Mouse (Mus musculus): ENCODE measurements around the gene Raet1e. TPM values are rescaled to one million over a fixed set of nuclear protein-coding genes. Genes with fewer than 3 reads are reported as not detected.
A peak's percentile ranks its signal among the peaks of the same experiment; 100 is the strongest.
"Not testable (repeated sequence)": the region's sequence is repeated elsewhere in the genome, so short reads cannot be mapped to it uniquely, and the experiment has no call there.

Gene Raet1e
- polyA plus RNA-seq, 1 experiment from 2014 or later: 5.7 TPM

GRCm38 (mm10) chr10:22172431-22173334 is 14.3 kb downstream of the Raet1e start:
- not testable (repeated sequence) for H3K9ac ChIP-seq; H3K36me3 ChIP-seq; H3K4me3 ChIP-seq (replicated peaks); H3K27ac ChIP-seq; H3K9me3 ChIP-seq; H3K27me3 ChIP-seq (replicated peaks); H3K4me1 ChIP-seq (replicated peaks)
- peak; percentile 43 for ATAC-seq
- H3K4me2 ChIP-seq (replicated peaks): peak overlapping the region; percentile 43
- 44% methylated on average over 4 of the region's 5 CpGs for WGBS

- peak overlapping the region; percentile 43 for H3K4me2 ChIP-seq (replicated peaks)
- not testable (repeated sequence) for H3K9me3 ChIP-seq; H3K4me1 ChIP-seq (replicated peaks); H3K36me3 ChIP-seq; H3K4me3 ChIP-seq (replicated peaks); H3K27ac ChIP-seq; H3K27me3 ChIP-seq (replicated peaks); H3K9ac ChIP-seq
- ATAC-seq: peak; percentile 76
- 17% methylated on average over 13 of the region's 17 CpGs for WGBS
Observed at GRCm38 (mm10) chr10:22173335-22174189, 15.2 kb downstream of the Raet1e start.

GRCm38 (mm10) chr10:22174190-22174487 is 15.8 kb downstream of the Raet1e start:
- H3K27me3 ChIP-seq (replicated peaks); H3K9me3 ChIP-seq; H3K4me3 ChIP-seq (replicated peaks); H3K9ac ChIP-seq; H3K27ac ChIP-seq; H3K4me2 ChIP-seq (replicated peaks); ATAC-seq; H3K36me3 ChIP-seq; H3K4me1 ChIP-seq (replicated peaks): not testable (repeated sequence)
- WGBS: 77% methylated on average over 2 of the region's 2 CpGs

- not testable (repeated sequence) for H3K4me1 ChIP-seq (replicated peaks); ATAC-seq; H3K27me3 ChIP-seq (replicated peaks); H3K4me3 ChIP-seq (replicated peaks); H3K9me3 ChIP-seq; H3K4me2 ChIP-seq (replicated peaks); H3K9ac ChIP-seq; H3K27ac ChIP-seq; H3K36me3 ChIP-seq
- 79% methylated on average over 2 of the region's 2 CpGs for WGBS
Observed at GRCm38 (mm10) chr10:22176515-22176914, 18.1 kb downstream of the Raet1e start.

GRCm38 (mm10) chr10:22191035-22191434 is 32.7 kb downstream of the Raet1e start:
- H3K4me2 ChIP-seq (replicated peaks); H3K9me3 ChIP-seq; H3K4me3 ChIP-seq (replicated peaks); H3K9ac ChIP-seq; H3K27ac ChIP-seq; H3K36me3 ChIP-seq; H3K27me3 ChIP-seq (replicated peaks); H3K4me1 ChIP-seq (replicated peaks): not testable (repeated sequence)
- ATAC-seq: peak; percentile 49; the same call in 1 of the 2 replicates
- WGBS: 7% methylated on average over 6 of the region's 10 CpGs

GRCm38 (mm10) chr10:22201352-22201751 is 43.0 kb downstream of the Raet1e start:
- not testable (repeated sequence) for H3K9ac ChIP-seq; ATAC-seq; H3K9me3 ChIP-seq; H3K4me1 ChIP-seq (replicated peaks); H3K27me3 ChIP-seq (replicated peaks); H3K27ac ChIP-seq; H3K4me3 ChIP-seq (replicated peaks); H3K4me2 ChIP-seq (replicated peaks); H3K36me3 ChIP-seq
- WGBS: 100% methylated on average over 1 of the region's 3 CpGs

- H3K27ac ChIP-seq; H3K27me3 ChIP-seq (replicated peaks); H3K4me2 ChIP-seq (replicated peaks); H3K36me3 ChIP-seq; H3K4me3 ChIP-seq (replicated peaks); H3K4me1 ChIP-seq (replicated peaks); H3K9ac ChIP-seq; H3K9me3 ChIP-seq: not testable (repeated sequence)
- ATAC-seq: peak; percentile 73
- no CpG with 5 or more reads among the region's 2 CpGs for WGBS
Observed at GRCm38 (mm10) chr10:22202784-22203583, 44.6 kb downstream of the Raet1e start.

- H3K27ac ChIP-seq; H3K9me3 ChIP-seq; H3K4me3 ChIP-seq (replicated peaks); H3K27me3 ChIP-seq (replicated peaks); H3K4me1 ChIP-seq (replicated peaks); H3K36me3 ChIP-seq; H3K9ac ChIP-seq; H3K4me2 ChIP-seq (replicated peaks); ATAC-seq: not testable (repeated sequence)
- WGBS: 48% methylated on average over 1 of the region's 1 CpGs
Observed at GRCm38 (mm10) chr10:22206443-22206842, 48.1 kb downstream of the Raet1e start.

GRCm38 (mm10) chr10:22212012-22212696 is 53.8 kb downstream of the Raet1e start:
- H3K9ac ChIP-seq; H3K4me2 ChIP-seq (replicated peaks); H3K9me3 ChIP-seq; H3K27me3 ChIP-seq (replicated peaks); H3K4me1 ChIP-seq (replicated peaks); H3K27ac ChIP-seq; H3K4me3 ChIP-seq (replicated peaks); H3K36me3 ChIP-seq: not testable (repeated sequence)
- 5% methylated on average over 9 of the region's 11 CpGs for WGBS
- ATAC-seq: peak; percentile 77

GRCm38 (mm10) chr10:22223474-22224349 is 65.3 kb downstream of the Raet1e start:
- H3K9me3 ChIP-seq; H3K27me3 ChIP-seq (replicated peaks); H3K4me2 ChIP-seq (replicated peaks); H3K4me3 ChIP-seq (replicated peaks); H3K4me1 ChIP-seq (replicated peaks); H3K36me3 ChIP-seq; H3K9ac ChIP-seq; H3K27ac ChIP-seq: not testable (repeated sequence)
- peak; percentile 92 for ATAC-seq
- WGBS: no CpG with 5 or more reads among the region's 7 CpGs

- Histone ChIP-seq H3K9ac (no peak overlapping the region), H3K36me3 (no peaks in the 10 kb centered on the region), H3K4me1 (replicated peaks) (no peaks in the 10 kb centered on the region), H3K27me3 (replicated peaks) (no peaks in the 10 kb centered on the region), H3K4me3 (replicated peaks) (no peak overlapping the region), H3K4me2 (replicated peaks) (no peak overlapping the region), H3K9me3 (no peaks in the 10 kb centered on the region; the same call in 1 of the 2 replicates), H3K27ac (no peak overlapping the region)
- ATAC-seq: no peak
- WGBS: 90% methylated on average over 8 of the region's 8 CpGs
Observed at GRCm38 (mm10) chr10:22265060-22265459, 106.7 kb downstream of the Raet1e start.
